Mouse (Mus musculus): ENCODE measurements around the gene Nek1. TPM values are rescaled to one million over a fixed set of nuclear protein-coding genes. Genes with fewer than 3 reads are reported as not detected.

Gene Nek1
- total RNA-seq, 1 experiment from 2014 or later = 21.7 TPM

GRCm38 (mm10) chr8:61158540-61158939 is 165.5 kb downstream of the Nek1 start:
- no peak for DNase-seq

DNA sequence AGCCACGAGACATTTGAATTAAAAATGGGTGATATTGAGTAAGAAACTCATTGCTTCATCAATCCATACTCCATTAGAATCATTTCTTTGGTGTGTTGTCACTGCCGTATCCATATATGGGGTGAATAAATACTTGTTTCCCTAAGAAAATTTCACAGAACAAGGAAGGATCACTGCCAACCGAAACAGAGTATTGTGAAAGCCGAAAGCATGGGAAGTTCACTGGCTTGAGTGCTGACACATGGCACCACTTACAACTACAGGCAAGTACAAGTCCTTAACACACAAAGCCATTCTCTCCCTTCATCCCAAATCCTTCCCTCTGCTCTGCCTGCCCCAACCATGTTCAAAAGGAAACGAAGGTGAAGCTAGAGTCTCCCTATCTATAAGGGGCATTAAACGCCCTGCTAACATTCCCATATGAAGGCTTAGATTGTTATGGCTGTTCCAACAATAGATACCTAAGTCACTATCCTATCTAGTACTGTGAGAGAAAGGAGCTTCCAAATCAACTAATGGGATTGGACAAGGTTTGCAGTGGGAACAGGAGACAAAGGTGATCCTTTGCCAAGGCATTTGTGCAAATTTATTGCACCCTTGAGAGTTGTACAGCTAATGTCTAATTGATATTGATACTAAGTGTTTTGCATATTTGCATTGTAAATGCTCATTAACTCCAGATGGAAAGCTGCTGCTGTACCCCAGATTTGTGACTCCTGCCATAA is 168.6 kb downstream of the Nek1 start:
- DNase-seq = no peak

DNA sequence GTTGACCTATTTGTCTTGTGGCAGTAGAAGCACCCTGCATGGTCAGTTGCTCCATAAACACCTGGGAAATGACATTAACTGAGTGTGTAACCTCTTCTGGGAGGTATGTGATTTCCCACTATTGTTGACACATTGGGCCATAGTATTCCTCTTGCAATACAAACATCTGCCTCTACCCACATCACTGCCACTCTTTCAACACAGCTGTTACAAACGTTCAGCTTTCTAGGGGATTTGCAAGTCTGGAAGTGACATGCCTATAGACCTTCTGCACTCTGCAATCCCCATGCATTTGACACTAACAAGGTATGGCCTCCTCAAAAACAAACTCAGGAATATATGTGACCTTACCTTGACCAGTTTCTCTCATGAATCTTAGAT is 169.2 kb downstream of the Nek1 start:
- DNase-seq = no peak

DNA sequence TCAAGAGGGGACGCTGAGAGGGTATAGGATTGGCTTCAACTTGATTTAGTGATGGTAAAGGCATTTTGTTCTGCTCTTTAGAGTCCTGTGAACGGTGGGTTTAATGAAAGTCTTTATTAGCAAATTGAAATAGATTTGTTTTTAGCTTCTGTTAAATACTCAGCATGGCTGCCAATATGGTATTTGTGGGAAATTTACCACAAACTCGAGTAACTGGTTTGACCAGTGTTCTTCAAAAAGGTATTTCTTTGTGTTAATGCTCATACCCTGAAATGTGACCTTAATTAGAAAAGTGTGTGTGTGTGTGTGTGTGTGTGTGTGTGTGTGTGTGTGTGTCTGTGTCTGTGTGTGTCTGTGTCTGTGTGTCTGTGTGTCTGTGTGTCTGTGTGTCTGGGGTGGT is 178.6 kb downstream of the Nek1 start:
- no peak for DNase-seq

DNA sequence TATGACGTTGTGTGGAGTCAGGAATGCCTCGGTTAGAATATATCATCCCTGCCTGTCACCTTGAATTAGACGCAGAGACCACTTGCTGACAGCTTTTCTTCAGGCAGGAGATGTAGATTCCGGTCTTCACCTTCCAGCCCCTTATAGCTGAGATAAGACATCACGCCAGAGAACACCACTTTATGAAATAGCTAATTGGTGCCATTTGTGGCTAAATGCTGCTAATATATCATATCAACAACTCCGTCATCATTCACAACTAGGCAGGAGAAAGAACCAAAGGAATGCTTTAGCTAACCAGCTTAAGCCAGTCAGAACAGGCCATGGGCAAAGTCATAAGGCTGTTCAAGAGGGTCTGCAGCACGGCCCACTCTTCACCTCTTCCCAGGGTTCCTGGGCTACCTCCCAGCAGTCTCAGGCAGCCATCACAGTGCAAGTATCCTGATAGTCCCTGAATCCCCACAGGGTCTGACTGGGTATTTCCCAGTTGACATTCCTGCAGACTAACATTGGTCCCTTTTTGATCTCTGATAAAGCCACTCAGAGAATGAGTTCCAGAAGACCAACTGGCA is 181.0 kb downstream of the Nek1 start:
- DNase-seq = no peak

DNA sequence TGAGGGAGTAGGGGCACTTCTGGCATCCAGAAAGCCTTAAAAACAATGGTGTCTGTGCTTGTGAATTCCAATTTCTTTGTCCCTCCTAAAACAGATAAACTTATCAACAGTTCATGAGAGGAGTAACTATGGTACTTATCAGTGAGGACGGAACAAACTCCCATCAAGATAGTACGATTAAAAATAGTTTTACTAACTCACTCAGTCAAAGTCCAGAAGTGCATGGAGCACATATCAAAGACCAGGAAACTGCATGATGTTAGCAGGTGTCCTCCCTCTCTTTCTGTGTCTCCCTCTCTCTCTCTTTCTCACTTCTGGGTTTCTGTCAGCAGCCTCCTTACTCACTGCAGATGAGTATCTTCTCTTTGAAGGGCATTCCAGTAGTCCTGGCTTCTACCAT is 182.9 kb downstream of the Nek1 start:
- DNase-seq = no peak

DNA sequence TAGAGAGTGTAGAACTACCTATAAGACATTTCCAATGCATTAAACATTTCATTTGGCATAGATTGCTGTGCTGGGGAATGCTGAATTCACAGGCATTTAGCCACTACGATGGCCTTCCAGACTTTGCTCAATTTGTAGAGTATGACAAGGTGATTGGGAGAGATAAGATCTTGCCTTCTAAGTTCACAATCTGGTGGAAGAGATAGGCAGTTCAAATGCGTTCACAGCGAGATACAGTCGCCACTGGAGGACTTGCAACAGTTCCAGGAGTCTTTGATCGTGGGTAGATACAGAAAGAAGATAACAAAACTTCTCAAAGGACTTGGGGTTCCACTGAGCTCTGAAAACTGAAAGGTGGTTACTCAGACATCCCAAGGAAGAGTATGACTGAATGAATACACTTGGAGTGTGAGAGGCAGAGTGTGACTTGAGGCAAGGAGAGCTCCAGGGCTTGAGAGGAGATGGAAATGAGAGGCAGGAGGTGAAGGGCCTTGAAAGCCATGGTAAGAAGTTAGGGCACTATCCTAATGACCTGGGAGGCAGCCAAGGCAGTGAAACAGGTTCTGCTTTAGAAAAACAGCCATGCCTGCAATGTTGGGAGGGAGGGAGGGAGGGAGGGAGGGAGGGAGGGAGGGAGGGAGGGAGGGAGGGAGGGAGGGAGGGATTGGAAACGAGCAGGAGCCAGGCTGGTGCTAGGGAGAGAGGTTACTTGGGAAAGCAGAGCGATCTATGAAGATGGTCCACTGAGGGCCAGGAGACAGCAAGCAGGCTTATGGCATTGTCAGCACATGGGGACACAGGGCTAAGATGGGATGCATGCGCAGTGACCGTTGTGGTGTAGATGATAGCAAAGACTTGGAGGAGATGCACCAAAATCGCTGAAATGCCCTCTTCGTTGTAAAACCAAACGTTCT is 184.9 kb downstream of the Nek1 start:
- no peak for DNase-seq

GRCm38 (mm10) chr8:61178594-61179140 is 185.7 kb downstream of the Nek1 start:
- no peak for DNase-seq

Other genes with a start within 250 kb of the Nek1 start
- 23.3 and 23.9 TPM in 2 replicates for gene Hpf1, start 102.8 kb upstream of the Nek1 start, total RNA-seq (2021)
- gene Clcn3, start 9.9 kb upstream of the Nek1 start, total RNA-seq (2021) = 51.2 and 53.3 TPM in 2 replicates
- 10.6 and 13.0 TPM in 2 replicates for gene Sh3rf1, start 230.7 kb downstream of the Nek1 start, total RNA-seq (2021)